Mouse (Mus musculus): ENCODE measurements at regions not wholly inside any gene's neighbourhood (a gene's known extent, or its start where the extent isn't known, plus 50 kb on each side); places are given as distances from the start of the nearest gene placed in this dataset.

- H3K4me3 ChIP-seq: no peak overlapping the region
- no peaks in the 10 kb centered on the region for H3K36me3 ChIP-seq
- H3K27me3 ChIP-seq (replicated peaks): no peaks in the 10 kb centered on the region
- H3K9ac ChIP-seq: no peak overlapping the region
- no peak overlapping the region for H3K4me2 ChIP-seq (replicated peaks)
- H3K27ac ChIP-seq: no peak overlapping the region
- 75% methylated on average over 6 of the region's 6 CpGs for WGBS
- peaks cover 7% of the 10 kb centered on the region; the same call in 1 of the 2 replicates for H3K4me1 ChIP-seq
- no peaks in the 10 kb centered on the region for H3K9me3 ChIP-seq
- ATAC-seq (ENCODE audit: low FRiP score, low read depth): no peak
Observed at GRCm38 (mm10) chr6:111917248-111917721, 356.3 kb upstream of the Lmcd1 start.

GRCm38 (mm10) chr6:111917868-111918597, 355.5 kb upstream of the Lmcd1 start:
- Histone ChIP-seq H3K36me3 (no peaks in the 10 kb centered on the region), H3K4me1 (peaks cover 7% of the 10 kb centered on the region; the same call in 1 of the 2 replicates), H3K9ac (no peak overlapping the region), H3K9me3 (no peaks in the 10 kb centered on the region), H3K4me2 (replicated peaks) (no peak overlapping the region), H3K4me3 (no peak overlapping the region), H3K27ac (no peak overlapping the region), H3K27me3 (replicated peaks) (no peaks in the 10 kb centered on the region)
- 85% methylated on average over 3 of the region's 3 CpGs for WGBS
- no peak for ATAC-seq (ENCODE audit: low FRiP score, low read depth)

GRCm38 (mm10) chr6:111932596-111932995, 341.0 kb upstream of the Lmcd1 start:
- no peak for ATAC-seq (ENCODE audit: low FRiP score, low read depth)
- Histone ChIP-seq H3K4me2 (replicated peaks) (no peak overlapping the region), H3K4me1 (no peaks in the 10 kb centered on the region), H3K9ac (no peak overlapping the region), H3K36me3 (no peaks in the 10 kb centered on the region), H3K4me3 (no peak overlapping the region), H3K27me3 (replicated peaks) (no peaks in the 10 kb centered on the region), H3K9me3 (no peaks in the 10 kb centered on the region), H3K27ac (no peak overlapping the region)
- 87% methylated on average over 2 of the region's 2 CpGs for WGBS

- ATAC-seq (ENCODE audit: low FRiP score, low read depth): no peak
- no peaks in the 10 kb centered on the region for H3K36me3 ChIP-seq
- WGBS: 73% methylated on average over 1 of the region's 1 CpGs
- no peak overlapping the region for H3K4me2 ChIP-seq (replicated peaks)
- no peaks in the 10 kb centered on the region for H3K27me3 ChIP-seq (replicated peaks)
- H3K9ac ChIP-seq: no peak overlapping the region
- H3K9me3 ChIP-seq: no peaks in the 10 kb centered on the region
- H3K4me1 ChIP-seq: no peaks in the 10 kb centered on the region
- H3K4me3 ChIP-seq: no peak overlapping the region
- H3K27ac ChIP-seq: no peak overlapping the region
Observed at GRCm38 (mm10) chr6:111954401-111954800, 319.2 kb upstream of the Lmcd1 start.

GRCm38 (mm10) chr6:111965766-111966165, 307.8 kb upstream of the Lmcd1 start:
- 64% methylated on average over 3 of the region's 3 CpGs for WGBS
- no peak overlapping the region for H3K4me3 ChIP-seq
- no peaks in the 10 kb centered on the region for H3K36me3 ChIP-seq
- ATAC-seq (ENCODE audit: low FRiP score, low read depth): no peak
- H3K27me3 ChIP-seq (replicated peaks): no peaks in the 10 kb centered on the region
- H3K27ac ChIP-seq: no peak overlapping the region
- H3K9me3 ChIP-seq: no peaks in the 10 kb centered on the region
- H3K4me1 ChIP-seq: no peaks in the 10 kb centered on the region
- no peak overlapping the region for H3K4me2 ChIP-seq (replicated peaks)
- H3K9ac ChIP-seq: no peak overlapping the region

- no peak overlapping the region for H3K4me3 ChIP-seq
- no peak overlapping the region for H3K27ac ChIP-seq
- no peaks in the 10 kb centered on the region for H3K27me3 ChIP-seq (replicated peaks)
- H3K4me2 ChIP-seq (replicated peaks): no peak overlapping the region
- H3K9me3 ChIP-seq: no peaks in the 10 kb centered on the region
- WGBS: 83% methylated on average over 1 of the region's 1 CpGs
- H3K4me1 ChIP-seq: no peaks in the 10 kb centered on the region
- H3K9ac ChIP-seq: no peak overlapping the region
- no peaks in the 10 kb centered on the region for H3K36me3 ChIP-seq
- no peak for ATAC-seq (ENCODE audit: low FRiP score, low read depth)
Observed at GRCm38 (mm10) chr6:111985452-111985851, 288.1 kb upstream of the Lmcd1 start.

GRCm38 (mm10) chr6:111995823-111996222, 277.7 kb upstream of the Lmcd1 start:
- Histone ChIP-seq H3K4me3 (no peak overlapping the region), H3K4me1 (no peaks in the 10 kb centered on the region), H3K27ac (no peak overlapping the region), H3K36me3 (no peaks in the 10 kb centered on the region), H3K9ac (no peak overlapping the region), H3K4me2 (replicated peaks) (no peak overlapping the region), H3K27me3 (replicated peaks) (no peaks in the 10 kb centered on the region), H3K9me3 (no peaks in the 10 kb centered on the region)
- WGBS: 78% methylated on average over 3 of the region's 3 CpGs
- ATAC-seq (ENCODE audit: low FRiP score, low read depth): no peak

- Histone ChIP-seq H3K4me2 (replicated peaks) (no peak overlapping the region), H3K27me3 (replicated peaks) (no peaks in the 10 kb centered on the region), H3K9me3 (no peaks in the 10 kb centered on the region), H3K4me3 (no peak overlapping the region), H3K36me3 (no peaks in the 10 kb centered on the region), H3K27ac (no peak overlapping the region), H3K4me1 (no peaks in the 10 kb centered on the region), H3K9ac (no peak overlapping the region)
- WGBS: 86% methylated on average over 3 of the region's 3 CpGs
- ATAC-seq (ENCODE audit: low FRiP score, low read depth): no peak
Observed at GRCm38 (mm10) chr6:112003784-112004471, 269.6 kb upstream of the Lmcd1 start.

GRCm38 (mm10) chr6:112026261-112027205, 247.0 kb upstream of the Lmcd1 start:
- Histone ChIP-seq H3K9me3 (no peaks in the 10 kb centered on the region), H3K9ac (no peak overlapping the region), H3K4me3 (no peak overlapping the region), H3K27me3 (replicated peaks) (no peaks in the 10 kb centered on the region), H3K27ac (no peak overlapping the region), H3K4me2 (replicated peaks) (no peak overlapping the region), H3K36me3 (no peaks in the 10 kb centered on the region), H3K4me1 (no peaks in the 10 kb centered on the region)
- WGBS: 63% methylated on average over 1 of the region's 1 CpGs
- ATAC-seq (ENCODE audit: low FRiP score, low read depth): no peak

- Histone ChIP-seq H3K36me3 (no peaks in the 10 kb centered on the region), H3K4me2 (replicated peaks) (no peak overlapping the region), H3K27ac (no peak overlapping the region), H3K9ac (no peak overlapping the region), H3K4me1 (no peaks in the 10 kb centered on the region; the same call in 1 of the 2 replicates), H3K27me3 (replicated peaks) (no peaks in the 10 kb centered on the region), H3K9me3 (no peaks in the 10 kb centered on the region), H3K4me3 (no peak overlapping the region)
- WGBS: 86% methylated on average over 6 of the region's 6 CpGs
- 0 out of 2 replicates have a peak, but pooled peaks have one; percentile 33 for ATAC-seq (ENCODE audit: low FRiP score, low read depth)
Observed at GRCm38 (mm10) chr6:112050548-112051184, 222.9 kb upstream of the Lmcd1 start.

- 73% methylated on average over 6 of the region's 6 CpGs for WGBS
- H3K9ac ChIP-seq: no peak overlapping the region
- H3K4me1 ChIP-seq: no peaks in the 10 kb centered on the region; the same call in 1 of the 2 replicates
- no peaks in the 10 kb centered on the region for H3K9me3 ChIP-seq
- no peaks in the 10 kb centered on the region for H3K36me3 ChIP-seq
- no peak for ATAC-seq (ENCODE audit: low FRiP score, low read depth)
- H3K27me3 ChIP-seq (replicated peaks): no peaks in the 10 kb centered on the region
- no peak overlapping the region for H3K4me3 ChIP-seq
- H3K4me2 ChIP-seq (replicated peaks): no peak overlapping the region
- no peak overlapping the region for H3K27ac ChIP-seq
Observed at GRCm38 (mm10) chr6:112052193-112052592, 221.4 kb upstream of the Lmcd1 start.
